Mouse (Mus musculus) heart, embryonic 10.5 days (tissue): Measurements from ENCODE around the gene Rgmb. TPM values are rescaled to one million over a fixed set of nuclear protein-coding genes. Genes with fewer than 3 reads are reported as not detected.

Experiments
- DNase-seq: peaks from one replicate; pipeline ENCODE4 v3.0.0-alpha.2; 2017; ENCODE audit warnings: low spot score
- H3K27ac ChIP-seq: fragments of 300-500 bp; sonication (generic); 2 replicates; pipeline ENCODE4 v1.5.1; 2016; ENCODE audit warnings: mild to moderate bottlenecking
- H3K27me3 ChIP-seq: fragments of 300-500 bp; sonication (generic); 2 replicates; pipeline ENCODE4 v1.6.1; 2016; ENCODE audit warnings: mild to moderate bottlenecking; ENCODE audit not compliant: poor library complexity, insufficient read depth, severe bottlenecking
- H3K36me3 ChIP-seq: fragments of 300-500 bp; sonication (generic); 2 replicates; pipeline ENCODE4 v1.6.1; 2016; ENCODE audit warnings: mild to moderate bottlenecking, moderate library complexity
- H3K4me1 ChIP-seq: fragments of 300-500 bp; sonication (generic); 2 replicates; pipeline ENCODE4 v1.6.1; 2016; ENCODE audit warnings: mild to moderate bottlenecking
- H3K4me3 ChIP-seq: fragments of 300-500 bp; sonication (generic); 2 replicates; pipeline ENCODE4 v1.5.1; 2016; ENCODE audit warnings: mild to moderate bottlenecking, moderate library complexity
- H3K9me3 ChIP-seq: fragments of 300-500 bp; sonication (generic); 2 replicates; pipeline ENCODE4 v1.6.1; 2016; ENCODE audit warnings: mild to moderate bottlenecking, moderate library complexity
- WGBS: fragments of 180-500 bp; shearing (Covaris S2); methylation state at CpG from one replicate; pipeline ENCODE4 v1.1.7; 2016; 5-methylcytosine and 5-hydroxymethylcytosine counted together
- polyA plus RNA-seq: library from polyadenylated mRNA; unstranded; fragments of >200 nt; fragmentation: Nextera tagmentation; extraction: Ambion mirVana; gene quantifications from 2 replicates; pipeline ENCODE4 v1.2.1, GENCODE M21; 2016

Rgmb gene
- polyA plus RNA-seq, 1 experiment from 2014 or later, result 10.7 TPM

GRCm38 (mm10) chr17:15828131-15828917 is 2.5 kb downstream of the Rgmb start:
- H3K4me1 ChIP-seq, result peaks cover 31% of the 10 kb centered on the region
- no peaks in the 10 kb centered on the region for H3K9me3 ChIP-seq
- H3K27me3 ChIP-seq, result peaks cover 19% of the 10 kb centered on the region
- no peak for DNase-seq
- WGBS, result 54% methylated on average over 8 of the region's 8 CpGs
- H3K27ac ChIP-seq, result no peak overlapping the region
- no peaks in the 10 kb centered on the region for H3K36me3 ChIP-seq
- no peak overlapping the region for H3K4me3 ChIP-seq

- WGBS, result under 1% methylated on average over 18 of the region's 18 CpGs
Observed at GRCm38 (mm10) chr17:15826928-15827327, 3.9 kb downstream of the Rgmb start.

GRCm38 (mm10) chr17:15826444-15826909 is 4.4 kb downstream of the Rgmb start:
- peaks cover 31% of the 10 kb centered on the region for H3K4me1 ChIP-seq
- H3K27me3 ChIP-seq, result peaks cover 19% of the 10 kb centered on the region
- WGBS, result under 1% methylated on average over 34 of the region's 34 CpGs
- no peaks in the 10 kb centered on the region for H3K36me3 ChIP-seq
- peak; percentile 98 for DNase-seq
- H3K27ac ChIP-seq, result peak overlapping the region; percentile 90
- no peaks in the 10 kb centered on the region for H3K9me3 ChIP-seq
- peak overlapping the region; percentile 90 for H3K4me3 ChIP-seq

More at GRCm38 (mm10) chr17:15826928-15827327, 3.9 kb downstream of the Rgmb start:
- H3K27me3 ChIP-seq, result peaks cover 19% of the 10 kb centered on the region
- peaks cover 31% of the 10 kb centered on the region for H3K4me1 ChIP-seq
- peak overlapping the region; percentile 90 for H3K4me3 ChIP-seq
- H3K27ac ChIP-seq, result peak overlapping the region; percentile 90; the same call in 1 of the 2 replicates
- DNase-seq, result no peak
- no peaks in the 10 kb centered on the region for H3K9me3 ChIP-seq
- no peaks in the 10 kb centered on the region for H3K36me3 ChIP-seq

- peak; percentile 79 for DNase-seq
- H3K4me3 ChIP-seq, result peak overlapping the region; percentile 90
- H3K9me3 ChIP-seq, result no peaks in the 10 kb centered on the region
- H3K27ac ChIP-seq, result peak overlapping the region; percentile 90
- H3K36me3 ChIP-seq, result peaks cover 2% of the 10 kb centered on the region; the same call in 1 of the 2 replicates
- peaks cover 15% of the 10 kb centered on the region for H3K27me3 ChIP-seq
- H3K4me1 ChIP-seq, result peaks cover 26% of the 10 kb centered on the region
- under 1% methylated on average over 96 of the region's 102 CpGs for WGBS
Observed at GRCm38 (mm10) chr17:15825481-15826396, 5.1 kb downstream of the Rgmb start.

- peaks cover 7% of the 10 kb centered on the region for H3K27me3 ChIP-seq
- H3K36me3 ChIP-seq, result peaks cover 5% of the 10 kb centered on the region; the same call in 1 of the 2 replicates
- H3K4me3 ChIP-seq, result peak overlapping the region; percentile 90
- 28% methylated on average over 3 of the region's 3 CpGs for WGBS
- no peak overlapping the region for H3K27ac ChIP-seq
- H3K9me3 ChIP-seq, result no peaks in the 10 kb centered on the region
- DNase-seq, result no peak
- peaks cover 28% of the 10 kb centered on the region for H3K4me1 ChIP-seq
Observed at GRCm38 (mm10) chr17:15824854-15825253, 6.0 kb downstream of the Rgmb start.

- peaks cover 29% of the 10 kb centered on the region for H3K4me1 ChIP-seq
- H3K9me3 ChIP-seq, result no peaks in the 10 kb centered on the region
- peaks cover 2% of the 10 kb centered on the region for H3K27me3 ChIP-seq
- H3K4me3 ChIP-seq, result peak overlapping the region; percentile 90
- H3K36me3 ChIP-seq, result peaks cover 5% of the 10 kb centered on the region; the same call in 1 of the 2 replicates
- 63% methylated on average over 11 of the region's 11 CpGs for WGBS
- DNase-seq, result no peak
- no peak overlapping the region for H3K27ac ChIP-seq
Observed at GRCm38 (mm10) chr17:15824337-15824736, 6.5 kb downstream of the Rgmb start.

GRCm38 (mm10) chr17:15823838-15824237 is 7.0 kb downstream of the Rgmb start:
- WGBS, result 61% methylated on average over 3 of the region's 3 CpGs
- Histone ChIP-seq H3K9me3 (no peaks in the 10 kb centered on the region), H3K4me1 (peaks cover 32% of the 10 kb centered on the region), H3K27ac (no peak overlapping the region), H3K27me3 (no peaks in the 10 kb centered on the region), H3K4me3 (peak overlapping the region; percentile 90), H3K36me3 (peaks cover 5% of the 10 kb centered on the region; the same call in 1 of the 2 replicates)
- DNase-seq, result no peak

GRCm38 (mm10) chr17:15823215-15823614 is 7.6 kb downstream of the Rgmb start:
- Histone ChIP-seq H3K4me1 (peaks cover 35% of the 10 kb centered on the region), H3K27me3 (no peaks in the 10 kb centered on the region), H3K9me3 (no peaks in the 10 kb centered on the region), H3K4me3 (0 out of 2 replicates have a peak overlapping the region, but pooled peaks have one; percentile 90), H3K36me3 (peaks cover 5% of the 10 kb centered on the region; the same call in 1 of the 2 replicates), H3K27ac (no peak overlapping the region)
- 72% methylated on average over 5 of the region's 5 CpGs for WGBS
- DNase-seq, result no peak

GRCm38 (mm10) chr17:15822376-15822775 is 8.5 kb downstream of the Rgmb start:
- DNase-seq, result no peak
- peaks cover 34% of the 10 kb centered on the region for H3K4me1 ChIP-seq

GRCm38 (mm10) chr17:15821706-15822105 is 9.1 kb downstream of the Rgmb start:
- Histone ChIP-seq H3K36me3 (peaks cover 12% of the 10 kb centered on the region), H3K9me3 (no peaks in the 10 kb centered on the region), H3K4me1 (peaks cover 34% of the 10 kb centered on the region), H3K27me3 (no peaks in the 10 kb centered on the region), H3K27ac (no peak overlapping the region), H3K4me3 (no peak overlapping the region)
- 84% methylated on average over 4 of the region's 4 CpGs for WGBS
- DNase-seq, result no peak

More at GRCm38 (mm10) chr17:15822376-15822775, 8.5 kb downstream of the Rgmb start:
- WGBS, result 92% methylated on average over 7 of the region's 7 CpGs
- Histone ChIP-seq H3K27me3 (no peaks in the 10 kb centered on the region), H3K36me3 (peaks cover 9% of the 10 kb centered on the region; the same call in 1 of the 2 replicates), H3K9me3 (no peaks in the 10 kb centered on the region), H3K4me3 (no peak overlapping the region), H3K27ac (no peak overlapping the region)

GRCm38 (mm10) chr17:15820761-15821160 is 10.1 kb downstream of the Rgmb start:
- 80% methylated on average over 10 of the region's 10 CpGs for WGBS
- Histone ChIP-seq H3K27me3 (no peaks in the 10 kb centered on the region), H3K4me3 (no peak overlapping the region), H3K9me3 (no peaks in the 10 kb centered on the region), H3K4me1 (peaks cover 35% of the 10 kb centered on the region), H3K27ac (no peak overlapping the region), H3K36me3 (peaks cover 12% of the 10 kb centered on the region)
- no peak for DNase-seq

GRCm38 (mm10) chr17:15820146-15820545 is 10.7 kb downstream of the Rgmb start:
- Histone ChIP-seq H3K27me3 (no peaks in the 10 kb centered on the region), H3K4me3 (no peak overlapping the region), H3K27ac (no peak overlapping the region), H3K4me1 (peaks cover 35% of the 10 kb centered on the region), H3K9me3 (no peaks in the 10 kb centered on the region), H3K36me3 (peaks cover 12% of the 10 kb centered on the region)
- 81% methylated on average over 6 of the region's 6 CpGs for WGBS
- DNase-seq, result no peak
